Mouse (Mus musculus): ENCODE measurements at regions not wholly inside any gene's neighbourhood (a gene's known extent, or its start where the extent isn't known, plus 50 kb on each side); places are given as distances from the start of the nearest gene placed in this dataset.

DNA sequence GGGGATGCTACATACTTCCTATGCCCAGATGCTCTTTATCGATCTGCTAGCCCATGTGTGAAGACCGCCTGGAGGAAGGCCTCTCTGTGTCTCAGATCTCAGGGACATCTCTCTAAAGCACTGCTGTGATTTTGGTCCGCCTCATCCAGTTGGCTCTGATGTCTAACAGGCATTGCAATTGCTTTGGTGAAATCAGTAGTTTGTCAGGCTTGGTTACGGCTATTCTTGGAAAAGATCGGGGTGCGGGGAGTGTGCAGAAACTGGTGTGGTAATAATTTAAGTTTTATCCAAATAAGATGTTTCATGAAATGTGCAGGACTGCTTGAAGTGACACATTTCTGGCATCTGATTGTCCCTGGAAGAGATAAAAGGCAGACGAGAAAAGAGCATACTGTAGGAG, 117.9 kb downstream of the Gm12728 start:
- 88% methylated on average over 7 of the region's 7 CpGs for WGBS
- H3K4me1 ChIP-seq (ENCODE audit: control insufficient read depth, insufficient read depth, low read length), result no peaks in the 10 kb centered on the region
- no peak overlapping the region for H3K4me3 ChIP-seq (replicated peaks; ENCODE audit: control insufficient read depth, low read depth, low read length)
- TF ChIP-seq CTCF (IDR thresholded peaks at IDR 0.05; ENCODE audit: control insufficient read depth, insufficient read depth, low read length), result no peak
- TF ChIP-seq POLR2A (IDR thresholded peaks at IDR 0.05; ENCODE audit: borderline replicate concordance, control insufficient read depth, low read depth, low read length), result no peak
- no peak overlapping the region for H3K27ac ChIP-seq (ENCODE audit: control insufficient read depth, insufficient read depth, low read depth, low read length, poor library complexity)

DNA sequence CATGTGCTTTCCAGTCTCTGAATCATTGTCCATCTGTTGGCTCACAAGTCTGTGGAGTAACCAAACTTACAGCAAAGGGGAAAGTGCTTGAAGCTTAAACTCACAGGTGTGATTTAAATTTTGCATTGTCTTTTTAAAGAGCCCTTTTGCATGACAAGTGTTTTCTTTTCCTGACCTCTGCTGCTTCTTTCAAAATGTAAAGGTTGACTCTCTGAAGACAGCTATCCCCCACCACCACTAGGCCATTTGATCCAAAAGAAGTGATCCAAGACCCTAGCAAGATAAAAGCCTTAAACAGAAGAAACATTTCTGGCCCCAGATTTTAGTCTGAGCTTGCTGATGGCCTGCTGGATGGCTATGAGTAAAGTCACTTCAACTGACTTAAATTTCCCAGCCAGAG, 118.6 kb downstream of the Gm12728 start:
- no peak overlapping the region for H3K4me3 ChIP-seq (replicated peaks; ENCODE audit: control insufficient read depth, low read depth, low read length)
- TF ChIP-seq POLR2A (IDR thresholded peaks at IDR 0.05; ENCODE audit: borderline replicate concordance, control insufficient read depth, low read depth, low read length) (no peak), CTCF (IDR thresholded peaks at IDR 0.05; ENCODE audit: control insufficient read depth, insufficient read depth, low read length) (no peak)
- H3K27ac ChIP-seq (ENCODE audit: control insufficient read depth, insufficient read depth, low read depth, low read length, poor library complexity), result no peak overlapping the region
- H3K4me1 ChIP-seq (ENCODE audit: control insufficient read depth, insufficient read depth, low read length), result no peaks in the 10 kb centered on the region

DNA sequence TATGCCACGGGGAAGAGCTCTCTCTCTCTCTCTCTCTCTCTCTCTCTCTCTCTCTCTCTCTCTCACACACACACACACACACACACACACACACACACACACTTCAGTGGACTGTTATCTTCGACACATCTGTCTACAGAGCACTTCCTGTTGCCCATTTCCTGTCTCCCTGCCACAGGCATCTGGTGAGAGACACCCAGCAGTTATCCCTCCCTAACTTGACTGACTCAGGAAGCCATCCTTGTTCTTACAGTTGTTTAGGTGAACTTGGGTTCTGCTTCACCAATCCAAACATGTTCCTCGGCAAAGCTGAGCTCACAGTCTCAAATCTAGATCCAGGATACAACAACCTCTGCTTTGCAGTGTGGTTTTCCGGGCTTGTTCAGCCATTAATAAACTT, 119.6 kb downstream of the Gm12728 start:
- TF ChIP-seq CTCF (IDR thresholded peaks at IDR 0.05; ENCODE audit: control insufficient read depth, insufficient read depth, low read length) (no peak), POLR2A (IDR thresholded peaks at IDR 0.05; ENCODE audit: borderline replicate concordance, control insufficient read depth, low read depth, low read length) (no peak)
- Histone ChIP-seq H3K4me3 (replicated peaks; ENCODE audit: control insufficient read depth, low read depth, low read length) (no peak overlapping the region), H3K27ac (ENCODE audit: control insufficient read depth, insufficient read depth, low read depth, low read length, poor library complexity) (no peak overlapping the region), H3K4me1 (ENCODE audit: control insufficient read depth, insufficient read depth, low read length) (no peaks in the 10 kb centered on the region)
- WGBS, result 2% methylated on average over 4 of the region's 4 CpGs

DNA sequence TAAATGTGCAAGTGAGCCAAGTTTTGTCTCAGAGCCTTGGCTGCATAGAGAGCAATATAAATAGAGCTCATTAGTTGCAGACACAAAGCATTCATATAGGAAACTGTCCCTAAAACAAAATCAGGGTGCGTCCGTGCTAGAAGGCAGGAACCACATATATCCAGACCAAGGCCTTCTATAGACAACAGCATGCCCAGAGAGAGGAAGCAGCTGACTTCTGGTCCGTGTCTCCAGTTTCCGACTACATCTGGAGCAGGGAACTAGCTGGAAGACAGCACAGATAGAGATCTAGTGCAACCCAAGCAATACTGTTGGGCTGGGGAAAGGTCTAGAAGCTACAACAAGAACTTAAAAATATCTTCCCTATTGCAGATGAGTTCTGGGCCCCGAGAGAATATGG, 121.0 kb downstream of the Gm12728 start:
- TF ChIP-seq CTCF (IDR thresholded peaks at IDR 0.05; ENCODE audit: control insufficient read depth, insufficient read depth, low read length) (no peak), POLR2A (IDR thresholded peaks at IDR 0.05; ENCODE audit: borderline replicate concordance, control insufficient read depth, low read depth, low read length) (no peak)
- H3K27ac ChIP-seq (ENCODE audit: control insufficient read depth, insufficient read depth, low read depth, low read length, poor library complexity), result no peak overlapping the region
- WGBS, result 83% methylated on average over 5 of the region's 5 CpGs
- H3K4me1 ChIP-seq (ENCODE audit: control insufficient read depth, insufficient read depth, low read length), result no peaks in the 10 kb centered on the region
- H3K4me3 ChIP-seq (replicated peaks; ENCODE audit: control insufficient read depth, low read depth, low read length), result no peak overlapping the region

- Histone ChIP-seq H3K4me3 (replicated peaks; ENCODE audit: control insufficient read depth, low read depth, low read length) (no peak overlapping the region), H3K27ac (ENCODE audit: control insufficient read depth, insufficient read depth, low read depth, low read length, poor library complexity) (no peak overlapping the region), H3K4me1 (ENCODE audit: control insufficient read depth, insufficient read depth, low read length) (no peaks in the 10 kb centered on the region)
- 69% methylated on average over 6 of the region's 6 CpGs for WGBS
- TF ChIP-seq POLR2A (IDR thresholded peaks at IDR 0.05; ENCODE audit: borderline replicate concordance, control insufficient read depth, low read depth, low read length) (no peak), CTCF (IDR thresholded peaks at IDR 0.05; ENCODE audit: control insufficient read depth, insufficient read depth, low read length) (no peak)
These were observed 122.0 kb downstream of the Gm12728 start for GRCm38 (mm10) chr4:105911678-105912077.

DNA sequence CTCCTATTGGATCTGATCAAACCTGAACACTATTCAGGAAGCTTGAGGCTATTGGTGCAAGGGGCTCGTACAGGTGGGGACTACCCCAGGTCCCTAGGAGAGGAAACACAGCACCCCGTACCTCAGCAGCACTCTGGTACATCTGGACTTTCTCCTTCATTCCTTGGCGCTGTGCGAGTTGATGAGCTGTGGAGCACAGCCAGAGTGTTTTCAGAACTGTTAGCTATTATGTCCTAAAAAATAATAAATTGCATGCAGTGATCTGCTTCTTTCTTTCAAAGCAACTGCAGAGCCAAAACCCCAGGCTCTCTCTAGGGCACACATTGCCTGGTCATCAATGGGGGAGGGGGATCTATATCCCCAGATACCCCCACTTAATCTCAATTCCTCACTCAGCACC, 122.6 kb downstream of the Gm12728 start:
- 77% methylated on average over 4 of the region's 4 CpGs for WGBS
- no peaks in the 10 kb centered on the region for H3K4me1 ChIP-seq (ENCODE audit: control insufficient read depth, insufficient read depth, low read length)
- no peak for TF ChIP-seq CTCF (IDR thresholded peaks at IDR 0.05; ENCODE audit: control insufficient read depth, insufficient read depth, low read length)
- no peak for TF ChIP-seq POLR2A (IDR thresholded peaks at IDR 0.05; ENCODE audit: borderline replicate concordance, control insufficient read depth, low read depth, low read length)
- no peak overlapping the region for H3K27ac ChIP-seq (ENCODE audit: control insufficient read depth, insufficient read depth, low read depth, low read length, poor library complexity)
- H3K4me3 ChIP-seq (replicated peaks; ENCODE audit: control insufficient read depth, low read depth, low read length), result no peak overlapping the region

DNA sequence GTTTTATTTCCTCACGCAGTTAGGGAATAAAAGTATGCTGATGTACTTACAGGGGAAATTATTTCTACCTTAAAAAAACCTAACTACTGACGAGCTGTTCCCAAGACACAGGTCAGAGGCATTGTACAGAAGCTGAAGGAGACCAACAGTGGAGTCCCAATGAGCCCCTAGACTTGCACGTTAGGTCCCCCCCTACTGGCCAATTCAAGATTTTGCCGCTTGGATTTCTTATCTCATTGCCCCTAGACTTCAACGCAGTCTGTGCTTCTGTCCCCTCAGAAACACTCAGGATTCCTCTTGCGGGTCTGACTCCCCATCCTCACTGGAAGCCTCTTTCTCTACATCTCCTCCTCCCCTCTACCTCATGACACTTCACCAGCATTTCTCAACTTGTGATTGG, 125.3 kb downstream of the Gm12728 start:
- WGBS, result 33% methylated on average over 6 of the region's 6 CpGs
- H3K4me1 ChIP-seq (ENCODE audit: control insufficient read depth, insufficient read depth, low read length), result no peaks in the 10 kb centered on the region
- H3K4me3 ChIP-seq (replicated peaks; ENCODE audit: control insufficient read depth, low read depth, low read length), result no peak overlapping the region
- TF ChIP-seq POLR2A (IDR thresholded peaks at IDR 0.05; ENCODE audit: borderline replicate concordance, control insufficient read depth, low read depth, low read length) (no peak), CTCF (IDR thresholded peaks at IDR 0.05; ENCODE audit: control insufficient read depth, insufficient read depth, low read length) (peak; percentile 20; the same call in 1 of the 2 replicates)
- H3K27ac ChIP-seq (ENCODE audit: control insufficient read depth, insufficient read depth, low read depth, low read length, poor library complexity), result no peak overlapping the region

GRCm38 (mm10) chr4:105916229-105916628, 126.6 kb downstream of the Gm12728 start:
- no peak overlapping the region for H3K4me3 ChIP-seq (replicated peaks; ENCODE audit: control insufficient read depth, low read depth, low read length)
- TF ChIP-seq CTCF (IDR thresholded peaks at IDR 0.05; ENCODE audit: control insufficient read depth, insufficient read depth, low read length), result no peak
- no peak for TF ChIP-seq POLR2A (IDR thresholded peaks at IDR 0.05; ENCODE audit: borderline replicate concordance, control insufficient read depth, low read depth, low read length)
- WGBS, result 81% methylated on average over 9 of the region's 9 CpGs
- no peak overlapping the region for H3K27ac ChIP-seq (ENCODE audit: control insufficient read depth, insufficient read depth, low read depth, low read length, poor library complexity)
- no peaks in the 10 kb centered on the region for H3K4me1 ChIP-seq (ENCODE audit: control insufficient read depth, insufficient read depth, low read length)

DNA sequence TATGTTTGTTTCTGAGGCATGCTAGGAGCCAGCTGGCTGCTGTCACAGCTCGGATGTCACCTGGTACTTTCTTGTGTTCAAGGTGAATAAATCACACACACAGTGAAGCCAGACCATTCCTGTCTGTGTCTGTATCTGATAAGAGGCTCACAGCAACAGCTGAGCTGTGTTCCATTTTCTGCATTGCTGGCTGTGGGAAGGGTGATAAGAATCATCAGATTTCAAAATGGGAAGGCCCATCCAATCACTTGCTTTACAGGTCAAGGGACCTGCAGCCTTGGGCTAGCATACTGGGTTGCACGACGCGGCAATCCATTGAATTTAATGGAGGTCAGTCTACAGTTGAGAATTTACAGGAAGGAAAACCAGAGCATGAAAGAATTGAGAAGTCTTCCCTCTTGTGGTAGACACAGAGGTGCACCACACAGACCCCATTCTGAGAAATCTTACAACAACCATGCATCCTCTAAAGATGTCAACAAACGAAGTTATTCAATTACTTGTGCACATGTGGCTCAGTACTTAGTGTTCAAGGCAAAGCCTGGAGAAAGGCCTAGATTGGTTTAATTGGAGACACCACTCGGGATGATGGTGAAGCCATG, 135.2 kb downstream of the Gm12728 start:
- TF ChIP-seq POLR2A (IDR thresholded peaks at IDR 0.05; ENCODE audit: borderline replicate concordance, control insufficient read depth, low read depth, low read length) (no peak), CTCF (IDR thresholded peaks at IDR 0.05; ENCODE audit: control insufficient read depth, insufficient read depth, low read length) (no peak)
- H3K4me1 ChIP-seq (ENCODE audit: control insufficient read depth, insufficient read depth, low read length), result no peaks in the 10 kb centered on the region
- WGBS, result 46% methylated on average over 6 of the region's 6 CpGs

More for the DNA sequence above, 135.2 kb downstream of the Gm12728 start:
- H3K4me3 ChIP-seq (replicated peaks; ENCODE audit: control insufficient read depth, low read depth, low read length), result no peak overlapping the region
- no peak overlapping the region for H3K27ac ChIP-seq (ENCODE audit: control insufficient read depth, insufficient read depth, low read depth, low read length, poor library complexity)
